Mouse (Mus musculus) embryo, embryonic 10 days (tissue): ENCODE data around the gene H2afv.

Experiments used
- DNase-seq: peaks from one replicate; pipeline ENCODE4 v3.0.0-alpha.2; 2015; ENCODE audit warnings: low spot score

Gene H2afv

GRCm38 (mm10) chr11:6388726-6389413 is 55.4 kb downstream of the H2afv start, which contains the start of gene Zmiz2:
TSS of gene Zmiz2 (plus strand) at chr11:6389074.
- peak; percentile 90 for DNase-seq

DNA sequence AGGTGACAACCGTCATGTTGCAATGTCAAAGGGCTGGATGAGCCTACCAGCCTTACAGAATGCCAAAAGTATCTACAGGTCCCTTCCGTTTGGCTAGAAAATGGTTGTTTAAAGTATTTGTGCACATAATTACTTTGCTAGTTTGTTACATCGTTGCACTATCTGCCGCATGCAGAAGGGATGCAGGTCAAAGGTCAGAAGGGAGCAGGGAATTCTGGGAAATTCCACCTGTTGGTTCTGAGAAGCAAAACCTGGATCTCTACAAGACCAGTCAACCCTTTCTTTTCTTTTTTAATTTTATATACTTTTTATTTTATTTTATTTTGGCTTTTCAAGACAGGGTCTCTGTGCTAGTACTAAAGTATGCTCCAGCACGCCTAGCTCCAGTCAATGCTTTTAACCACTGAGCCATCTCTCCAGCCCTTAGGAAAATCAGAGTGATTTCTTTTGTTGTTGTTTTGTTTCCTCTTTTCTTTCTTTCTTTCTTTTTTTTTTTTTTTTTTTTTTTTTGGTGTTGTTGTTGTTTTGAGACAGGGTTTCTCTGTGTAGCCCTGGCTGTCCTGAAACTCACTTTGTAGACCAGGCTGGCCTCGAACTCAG is 56.0 kb downstream of the H2afv start:
- DNase-seq: no peak

- no peak for DNase-seq
These were observed 63.3 kb downstream of the H2afv start for GRCm38 (mm10) chr11:6380916-6381315.
